Mouse (Mus musculus): ENCODE data around the gene Fgfr2. TPM values are rescaled to one million over a fixed set of nuclear protein-coding genes. Genes with fewer than 3 reads are reported as not detected.

The Fgfr2 gene
- polyA plus RNA-seq, 1 experiment from 2014 or later, result 24.9 TPM

DNA sequence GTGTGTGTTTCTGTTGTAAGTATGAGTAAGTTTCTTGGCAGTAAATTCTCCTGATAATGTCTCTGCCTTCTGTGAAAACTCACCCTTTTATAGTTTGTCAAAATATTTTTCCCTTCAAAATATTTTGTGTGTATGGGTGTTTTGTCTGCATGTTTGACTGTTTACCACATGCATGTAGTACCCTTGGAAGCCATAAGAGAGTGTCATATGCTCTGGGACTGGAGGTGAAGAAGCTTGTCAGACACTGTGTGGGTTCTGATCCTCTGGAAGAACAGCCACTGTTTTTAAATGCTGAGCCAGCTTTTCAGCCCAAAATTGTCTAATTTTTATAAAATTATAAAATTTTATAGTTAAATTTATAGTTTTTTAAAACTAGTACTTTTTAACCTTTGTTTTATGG is 188.4 kb downstream of the Fgfr2 start:
- no peaks in the 10 kb centered on the region for H3K9me3 ChIP-seq (replicated peaks; ENCODE audit: control insufficient read depth, low read length)
- H3K27me3 ChIP-seq (ENCODE audit: control insufficient read depth, insufficient read depth, low read length), result no peaks in the 10 kb centered on the region
- no peak overlapping the region for H3K4me2 ChIP-seq
- H3K4me3 ChIP-seq (ENCODE audit: low read depth, low read length), result no peak overlapping the region
- no peak overlapping the region for H3K27ac ChIP-seq (ENCODE audit: low read depth, low read length)
- no peak for ATAC-seq (replicated peaks; ENCODE audit: insufficient number of reproducible peaks, low FRiP score, low TSS enrichment)
- no peak overlapping the region for H3K9ac ChIP-seq (ENCODE audit: low read depth, low read length)
- H3K4me1 ChIP-seq (ENCODE audit: control insufficient read depth, insufficient read depth, low read length), result peaks cover 10% of the 10 kb centered on the region; the same call in 1 of the 2 replicates
- no peaks in the 10 kb centered on the region for H3K36me3 ChIP-seq (ENCODE audit: control insufficient read depth, insufficient read depth, low read length)

- ATAC-seq (replicated peaks; ENCODE audit: insufficient number of reproducible peaks, low FRiP score, low TSS enrichment), result no peak
- Histone ChIP-seq H3K4me3 (ENCODE audit: low read depth, low read length) (no peak overlapping the region), H3K4me2 (no peak overlapping the region), H3K27me3 (ENCODE audit: control insufficient read depth, insufficient read depth, low read length) (no peaks in the 10 kb centered on the region), H3K9ac (ENCODE audit: low read depth, low read length) (no peak overlapping the region), H3K27ac (ENCODE audit: low read depth, low read length) (no peak overlapping the region), H3K4me1 (ENCODE audit: control insufficient read depth, insufficient read depth, low read length) (peaks cover 9% of the 10 kb centered on the region; the same call in 1 of the 2 replicates), H3K9me3 (replicated peaks; ENCODE audit: control insufficient read depth, low read length) (no peaks in the 10 kb centered on the region), H3K36me3 (ENCODE audit: control insufficient read depth, insufficient read depth, low read length) (no peaks in the 10 kb centered on the region)
- WGBS (ENCODE audit: insufficient replicate concordance), result 79% methylated on average over 1 of the region's 1 CpGs
Measured at GRCm38 (mm10) chr7:132933331-132933730, 189.8 kb downstream of the Fgfr2 start.

GRCm38 (mm10) chr7:132931560-132932351 is 191.4 kb downstream of the Fgfr2 start:
- H3K4me3 ChIP-seq (ENCODE audit: low read depth, low read length), result peak overlapping the region; percentile 98
- no peaks in the 10 kb centered on the region for H3K27me3 ChIP-seq (ENCODE audit: control insufficient read depth, insufficient read depth, low read length)
- peak overlapping the region; percentile 98 for H3K9ac ChIP-seq (ENCODE audit: low read depth, low read length)
- H3K9me3 ChIP-seq (replicated peaks; ENCODE audit: control insufficient read depth, low read length), result no peaks in the 10 kb centered on the region
- H3K4me1 ChIP-seq (ENCODE audit: control insufficient read depth, insufficient read depth, low read length), result peaks cover 6% of the 10 kb centered on the region; the same call in 1 of the 2 replicates
- under 1% methylated on average over 55 of the region's 55 CpGs for WGBS (ENCODE audit: insufficient replicate concordance)
- H3K4me2 ChIP-seq, result peak overlapping the region; percentile 88
- H3K27ac ChIP-seq (ENCODE audit: low read depth, low read length), result peak overlapping the region; percentile 99
- ATAC-seq (replicated peaks; ENCODE audit: insufficient number of reproducible peaks, low FRiP score, low TSS enrichment), result peak; percentile 31
- no peaks in the 10 kb centered on the region for H3K36me3 ChIP-seq (ENCODE audit: control insufficient read depth, insufficient read depth, low read length)

- under 1% methylated on average over 86 of the region's 93 CpGs for WGBS (ENCODE audit: insufficient replicate concordance)
- Histone ChIP-seq H3K36me3 (ENCODE audit: control insufficient read depth, insufficient read depth, low read length) (no peaks in the 10 kb centered on the region), H3K9me3 (replicated peaks; ENCODE audit: control insufficient read depth, low read length) (no peaks in the 10 kb centered on the region), H3K9ac (ENCODE audit: low read depth, low read length) (peak within 1 kb of the TSS; percentile 98), H3K4me3 (ENCODE audit: low read depth, low read length) (peak within 1 kb of the TSS; percentile 98), H3K4me1 (ENCODE audit: control insufficient read depth, insufficient read depth, low read length) (peaks cover 6% of the 10 kb centered on the region; the same call in 1 of the 2 replicates), H3K4me2 (peak within 1 kb of the TSS; percentile 88), H3K27ac (ENCODE audit: low read depth, low read length) (peak within 1 kb of the TSS; percentile 99), H3K27me3 (ENCODE audit: control insufficient read depth, insufficient read depth, low read length) (no peaks in the 10 kb centered on the region)
- peak; percentile 99 for ATAC-seq (replicated peaks; ENCODE audit: insufficient number of reproducible peaks, low FRiP score, low TSS enrichment)
Measured at GRCm38 (mm10) chr7:132930850-132931559, 192.1 kb downstream of the Fgfr2 start, which contains the start of gene Zranb1. TSS of gene Zranb1 (plus strand) at chr7:132931142.

DNA sequence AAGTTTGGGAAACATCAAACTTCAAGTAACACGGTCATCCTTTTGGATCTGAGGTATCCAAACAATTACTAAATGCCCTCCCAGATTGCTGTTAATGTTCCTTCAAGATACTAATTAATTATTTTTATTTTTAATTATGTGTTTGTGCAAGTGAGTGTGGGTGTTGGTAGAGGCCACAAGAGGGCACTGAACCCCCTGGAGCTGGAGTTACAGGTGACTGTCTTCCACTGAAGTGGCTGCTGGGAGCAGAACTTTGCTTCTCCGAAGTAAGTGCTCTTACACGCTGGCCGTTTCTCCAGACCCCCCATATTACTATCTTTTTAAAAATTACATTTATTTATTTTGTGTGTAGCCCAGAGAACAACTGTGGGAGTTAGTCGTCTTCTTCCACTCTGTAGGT is 193.1 kb downstream of the Fgfr2 start:
- 86% methylated on average over 5 of the region's 5 CpGs for WGBS (ENCODE audit: insufficient replicate concordance)
- Histone ChIP-seq H3K27me3 (ENCODE audit: control insufficient read depth, insufficient read depth, low read length) (no peaks in the 10 kb centered on the region), H3K4me2 (peak overlapping the region; percentile 88), H3K27ac (ENCODE audit: low read depth, low read length) (no peak overlapping the region), H3K4me3 (ENCODE audit: low read depth, low read length) (peak overlapping the region; percentile 98), H3K9me3 (replicated peaks; ENCODE audit: control insufficient read depth, low read length) (no peaks in the 10 kb centered on the region), H3K36me3 (ENCODE audit: control insufficient read depth, insufficient read depth, low read length) (no peaks in the 10 kb centered on the region), H3K9ac (ENCODE audit: low read depth, low read length) (peak overlapping the region; percentile 98; the same call in 1 of the 2 replicates), H3K4me1 (ENCODE audit: control insufficient read depth, insufficient read depth, low read length) (peaks cover 6% of the 10 kb centered on the region; the same call in 1 of the 2 replicates)
- ATAC-seq (replicated peaks; ENCODE audit: insufficient number of reproducible peaks, low FRiP score, low TSS enrichment), result no peak

DNA sequence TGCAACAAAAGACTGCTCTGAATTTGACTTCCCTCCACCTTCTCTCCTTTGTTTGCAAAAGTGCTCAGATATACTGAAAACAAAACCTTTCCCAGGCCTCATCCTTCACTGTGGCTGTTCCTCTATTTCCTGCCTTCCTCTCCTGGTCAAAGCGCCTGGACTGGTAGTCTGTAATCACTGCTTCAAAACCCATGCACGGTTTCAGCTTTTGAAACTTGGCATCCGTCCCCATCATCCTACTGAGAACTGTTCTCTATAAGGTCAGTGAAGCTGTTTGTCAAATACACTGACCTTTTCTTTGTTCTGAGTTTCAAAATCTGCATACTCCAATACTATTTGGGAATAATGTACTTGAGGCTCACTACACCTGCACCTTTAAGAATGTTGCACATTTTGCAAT is 195.9 kb downstream of the Fgfr2 start:
- H3K27ac ChIP-seq (ENCODE audit: low read depth, low read length), result no peak overlapping the region
- WGBS (ENCODE audit: insufficient replicate concordance), result 59% methylated on average over 3 of the region's 3 CpGs
- ATAC-seq (replicated peaks; ENCODE audit: insufficient number of reproducible peaks, low FRiP score, low TSS enrichment), result no peak

GRCm38 (mm10) chr7:132925227-132925626 is 197.9 kb downstream of the Fgfr2 start:
- Histone ChIP-seq H3K4me2 (no peak overlapping the region), H3K9ac (ENCODE audit: low read depth, low read length) (no peak overlapping the region), H3K4me3 (ENCODE audit: low read depth, low read length) (no peak overlapping the region), H3K4me1 (ENCODE audit: control insufficient read depth, insufficient read depth, low read length) (no peaks in the 10 kb centered on the region), H3K27ac (ENCODE audit: low read depth, low read length) (no peak overlapping the region), H3K36me3 (ENCODE audit: control insufficient read depth, insufficient read depth, low read length) (no peaks in the 10 kb centered on the region), H3K27me3 (ENCODE audit: control insufficient read depth, insufficient read depth, low read length) (no peaks in the 10 kb centered on the region), H3K9me3 (replicated peaks; ENCODE audit: control insufficient read depth, low read length) (no peaks in the 10 kb centered on the region)
- no peak for ATAC-seq (replicated peaks; ENCODE audit: insufficient number of reproducible peaks, low FRiP score, low TSS enrichment)
- WGBS (ENCODE audit: insufficient replicate concordance), result 64% methylated on average over 2 of the region's 2 CpGs

More for the DNA sequence above, 195.9 kb downstream of the Fgfr2 start:
- Histone ChIP-seq H3K9ac (ENCODE audit: low read depth, low read length) (no peak overlapping the region), H3K36me3 (ENCODE audit: control insufficient read depth, insufficient read depth, low read length) (no peaks in the 10 kb centered on the region), H3K4me2 (no peak overlapping the region), H3K27me3 (ENCODE audit: control insufficient read depth, insufficient read depth, low read length) (no peaks in the 10 kb centered on the region), H3K4me1 (ENCODE audit: control insufficient read depth, insufficient read depth, low read length) (0 out of 2 replicates have a peak, but pooled peaks cover under 1% of the 10 kb centered on the region), H3K4me3 (ENCODE audit: low read depth, low read length) (no peak overlapping the region), H3K9me3 (replicated peaks; ENCODE audit: control insufficient read depth, low read length) (no peaks in the 10 kb centered on the region)

DNA sequence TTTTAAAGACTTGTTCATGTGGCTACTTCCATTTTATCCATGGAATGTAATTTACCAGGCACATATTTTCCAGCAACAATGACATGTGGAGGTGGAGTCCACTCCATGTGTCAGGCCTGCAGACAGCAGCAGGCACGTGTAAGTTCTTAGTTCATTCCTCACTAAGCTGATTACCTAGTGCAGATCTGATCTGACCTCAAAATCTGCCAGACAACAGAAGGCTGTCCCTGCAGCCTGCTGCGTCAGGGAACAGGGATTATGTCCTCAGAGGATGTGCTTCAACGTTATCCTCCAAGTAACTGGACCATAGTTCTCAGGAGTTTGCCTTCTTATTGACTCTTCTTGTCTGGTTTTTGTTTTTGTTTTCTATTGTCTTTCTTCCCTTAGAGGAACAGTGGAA is 201.2 kb downstream of the Fgfr2 start:
- Histone ChIP-seq H3K27ac (ENCODE audit: low read depth, low read length) (no peak overlapping the region), H3K4me1 (ENCODE audit: control insufficient read depth, insufficient read depth, low read length) (no peaks in the 10 kb centered on the region), H3K36me3 (ENCODE audit: control insufficient read depth, insufficient read depth, low read length) (no peaks in the 10 kb centered on the region), H3K27me3 (ENCODE audit: control insufficient read depth, insufficient read depth, low read length) (no peaks in the 10 kb centered on the region), H3K4me3 (ENCODE audit: low read depth, low read length) (no peak overlapping the region), H3K9me3 (replicated peaks; ENCODE audit: control insufficient read depth, low read length) (no peaks in the 10 kb centered on the region), H3K9ac (ENCODE audit: low read depth, low read length) (no peak overlapping the region), H3K4me2 (no peak overlapping the region)
- WGBS (ENCODE audit: insufficient replicate concordance), result 46% methylated on average over 3 of the region's 3 CpGs
- ATAC-seq (replicated peaks; ENCODE audit: insufficient number of reproducible peaks, low FRiP score, low TSS enrichment), result no peak

Measured in heart, embryonic 11.5 days (tissue).